Mouse (Mus musculus) forebrain, embryonic 16.5 days (tissue): Measurements from ENCODE around the gene Trf. TPM values are rescaled to one million over a fixed set of nuclear protein-coding genes. Genes with fewer than 3 reads are reported as not detected.
A peak's percentile ranks its signal among the peaks of the same experiment; 100 is the strongest.

Experiments used
- ATAC-seq: fragments of 200-750 bp; cut with Nextera tagmentation; 2 replicates; pipeline ENCODE4 v1.8.0; 2017; ENCODE audit warnings: mild to moderate bottlenecking, moderate library complexity
- H3K27ac ChIP-seq: fragments of 300-500 bp; sonication (generic); 2 replicates; pipeline ENCODE4 v1.5.1; 2014; ENCODE audit warnings: low read length, control low read depth
- H3K27me3 ChIP-seq: fragments of 300-500 bp; sonication (generic); replicated peaks from 2 replicates; pipeline ENCODE4 v1.6.1; 2014; ENCODE audit warnings: low read length; ENCODE audit not compliant: control insufficient read depth, insufficient read depth
- H3K36me3 ChIP-seq: fragments of 300-500 bp; sonication (generic); 2 replicates; pipeline ENCODE4 v1.6.1; 2014; ENCODE audit not compliant: control insufficient read depth, insufficient read depth
- H3K4me1 ChIP-seq: fragments of 300-500 bp; sonication (generic); replicated peaks from 2 replicates; pipeline ENCODE4 v1.6.1; 2014; ENCODE audit warnings: low read length; ENCODE audit not compliant: control insufficient read depth, insufficient read depth
- H3K4me2 ChIP-seq: fragments of 300-500 bp; sonication (generic); 2 replicates; pipeline ENCODE4 v1.6.1; 2014; ENCODE audit warnings: mild to moderate bottlenecking, low read length, control low read depth
- H3K4me3 ChIP-seq: fragments of 300-500 bp; sonication (generic); replicated peaks from 2 replicates; pipeline ENCODE4 v1.5.1; 2014; ENCODE audit warnings: mild to moderate bottlenecking, low read length, control low read depth
- H3K9ac ChIP-seq: fragments of 300-500 bp; sonication (generic); replicated peaks from 2 replicates; pipeline ENCODE4 v1.6.1; 2014; ENCODE audit warnings: low read depth, low read length, control low read depth
- H3K9me3 ChIP-seq: fragments of 300-500 bp; sonication (generic); 2 replicates; pipeline ENCODE4 v1.6.1; 2016; ENCODE audit warnings: low read length; ENCODE audit not compliant: control insufficient read depth
- WGBS: fragments of 180-500 bp; shearing (Covaris S2); extraction: QIAGEN DNeasy Blood & Tissue Kit; methylation state at CpG from one replicate; pipeline ENCODE4 v1.1.7; 2014; 5-methylcytosine and 5-hydroxymethylcytosine counted together
- polyA plus RNA-seq: library from polyadenylated mRNA; unstranded; fragments of >200 nt; fragmentation: Nextera tagmentation; extraction: Ambion mirVana; gene quantifications from 2 replicates; pipeline ENCODE4 v1.2.1, GENCODE M21; 2015

The Trf gene
- polyA plus RNA-seq, 1 experiment from 2014 or later = 29.6 TPM

GRCm38 (mm10) chr9:103205786-103206185, 24.5 kb downstream of the Trf start:
- H3K4me1 ChIP-seq = peaks cover 7% of the 10 kb centered on the region
- WGBS = 91% methylated on average over 5 of the region's 5 CpGs
- no peak overlapping the region for H3K27ac ChIP-seq
- H3K27me3 ChIP-seq = no peaks in the 10 kb centered on the region
- no peaks in the 10 kb centered on the region for H3K9me3 ChIP-seq
- H3K4me2 ChIP-seq = no peak overlapping the region
- H3K4me3 ChIP-seq = no peak overlapping the region
- ATAC-seq = no peak
- H3K9ac ChIP-seq = no peak overlapping the region
- no peaks in the 10 kb centered on the region for H3K36me3 ChIP-seq

GRCm38 (mm10) chr9:103201561-103202260, 28.5 kb downstream of the Trf start, which contains the start of gene Srprb:
Srprb (minus strand) TSS chr9:103202137.
- Histone ChIP-seq H3K4me1 (peaks cover 5% of the 10 kb centered on the region), H3K9ac (peak within 1 kb of the TSS; percentile 80), H3K27me3 (no peaks in the 10 kb centered on the region), H3K9me3 (no peaks in the 10 kb centered on the region), H3K4me3 (peak within 1 kb of the TSS; percentile 91), H3K36me3 (peaks cover 11% of the 10 kb centered on the region; the same call in 1 of the 2 replicates), H3K4me2 (peak within 1 kb of the TSS; percentile 53), H3K27ac (peak within 1 kb of the TSS; percentile 67)
- peak; percentile 100 for ATAC-seq
- under 1% methylated on average over 45 of the region's 45 CpGs for WGBS

GRCm38 (mm10) chr9:103188416-103188815, 41.8 kb downstream of the Trf start:
- Histone ChIP-seq H3K9ac (no peak overlapping the region), H3K4me3 (no peak overlapping the region), H3K27ac (no peak overlapping the region), H3K36me3 (peaks cover 12% of the 10 kb centered on the region; the same call in 1 of the 2 replicates), H3K9me3 (no peaks in the 10 kb centered on the region), H3K27me3 (no peaks in the 10 kb centered on the region), H3K4me2 (no peak overlapping the region), H3K4me1 (no peaks in the 10 kb centered on the region)
- 83% methylated on average over 4 of the region's 4 CpGs for WGBS
- no peak for ATAC-seq

GRCm38 (mm10) chr9:103186747-103187146, 43.5 kb downstream of the Trf start:
- no peak overlapping the region for H3K4me3 ChIP-seq
- H3K4me1 ChIP-seq = peaks cover 2% of the 10 kb centered on the region; the same call in 1 of the 2 replicates
- no peak for ATAC-seq
- H3K9me3 ChIP-seq = no peaks in the 10 kb centered on the region
- peaks cover 12% of the 10 kb centered on the region for H3K36me3 ChIP-seq
- 66% methylated on average over 9 of the region's 9 CpGs for WGBS
- no peaks in the 10 kb centered on the region for H3K27me3 ChIP-seq
- H3K9ac ChIP-seq = no peak overlapping the region
- H3K4me2 ChIP-seq = no peak overlapping the region
- no peak overlapping the region for H3K27ac ChIP-seq

DNA sequence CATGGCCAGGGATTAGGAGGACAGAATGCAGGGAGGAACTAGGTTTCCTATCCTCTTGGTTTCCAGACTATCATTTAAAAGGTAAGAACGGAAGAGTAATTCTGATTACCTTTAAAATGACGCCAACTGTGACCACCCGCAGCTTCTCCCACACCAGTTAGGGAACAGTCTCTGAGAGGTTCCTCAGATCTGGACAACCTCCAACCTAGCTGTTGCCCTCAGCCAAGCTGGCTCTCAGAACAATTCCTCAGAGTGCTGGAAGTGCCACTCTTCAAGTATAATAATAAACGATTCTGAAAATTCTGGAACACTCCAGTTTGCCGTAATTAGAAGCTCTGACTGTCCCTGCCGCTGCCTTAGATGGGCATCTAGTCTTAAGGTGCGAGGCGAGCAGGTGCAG, 44.3 kb downstream of the Trf start:
- WGBS = 87% methylated on average over 8 of the region's 8 CpGs
- H3K27ac ChIP-seq = no peak overlapping the region
- no peak for ATAC-seq
- no peaks in the 10 kb centered on the region for H3K9me3 ChIP-seq
- H3K27me3 ChIP-seq = no peaks in the 10 kb centered on the region
- H3K4me1 ChIP-seq = peaks cover 8% of the 10 kb centered on the region
- H3K4me3 ChIP-seq = no peak overlapping the region
- H3K9ac ChIP-seq = no peak overlapping the region
- no peak overlapping the region for H3K4me2 ChIP-seq
- peaks cover 8% of the 10 kb centered on the region for H3K36me3 ChIP-seq

- Histone ChIP-seq H3K4me3 (no peak overlapping the region), H3K9ac (no peak overlapping the region), H3K27me3 (no peaks in the 10 kb centered on the region), H3K9me3 (no peaks in the 10 kb centered on the region), H3K4me2 (no peak overlapping the region), H3K36me3 (peaks cover 8% of the 10 kb centered on the region), H3K4me1 (peaks cover 19% of the 10 kb centered on the region), H3K27ac (no peak overlapping the region)
- ATAC-seq = no peak
- WGBS = 74% methylated on average over 4 of the region's 4 CpGs
Measured at GRCm38 (mm10) chr9:103184855-103185254, 45.4 kb downstream of the Trf start.

- Histone ChIP-seq H3K4me2 (no peak overlapping the region), H3K27me3 (no peaks in the 10 kb centered on the region), H3K9ac (no peak overlapping the region), H3K9me3 (no peaks in the 10 kb centered on the region), H3K36me3 (peaks cover 12% of the 10 kb centered on the region), H3K4me1 (peaks cover 22% of the 10 kb centered on the region), H3K27ac (no peak overlapping the region), H3K4me3 (no peak overlapping the region)
- no peak for ATAC-seq
- whole genome bisulfite sequencing = 88% methylated on average over 8 of the region's 8 CpGs
Measured at GRCm38 (mm10) chr9:103181886-103182285, 48.4 kb downstream of the Trf start.

- H3K9me3 ChIP-seq = no peaks in the 10 kb centered on the region
- peak overlapping the region; percentile 33 for H3K9ac ChIP-seq
- ATAC-seq = peak; percentile 89
- H3K4me3 ChIP-seq = peak overlapping the region; percentile 26
- peaks cover 12% of the 10 kb centered on the region for H3K36me3 ChIP-seq
- no peaks in the 10 kb centered on the region for H3K27me3 ChIP-seq
- H3K4me1 ChIP-seq = peaks cover 22% of the 10 kb centered on the region
- WGBS = 2% methylated on average over 20 of the region's 20 CpGs
- H3K27ac ChIP-seq = peak overlapping the region; percentile 62
- peak overlapping the region; percentile 47 for H3K4me2 ChIP-seq
Measured at GRCm38 (mm10) chr9:103180807-103181565, 49.3 kb downstream of the Trf start.

- H3K27me3 ChIP-seq = no peaks in the 10 kb centered on the region
- H3K27ac ChIP-seq = peak overlapping the region; percentile 62
- H3K4me3 ChIP-seq = no peak overlapping the region
- H3K4me1 ChIP-seq = peaks cover 22% of the 10 kb centered on the region
- peak overlapping the region; percentile 47 for H3K4me2 ChIP-seq
- 36% methylated on average over 3 of the region's 3 CpGs for WGBS
- H3K9ac ChIP-seq = peak overlapping the region; percentile 8; the same call in 1 of the 2 replicates
- H3K9me3 ChIP-seq = no peaks in the 10 kb centered on the region
- peaks cover 12% of the 10 kb centered on the region for H3K36me3 ChIP-seq
- peak; percentile 29; the same call in 1 of the 2 replicates for ATAC-seq
Measured at GRCm38 (mm10) chr9:103180303-103180702, 49.9 kb downstream of the Trf start.
